Mouse (Mus musculus) embryonic facial prominence, embryonic 12.5 days (tissue): ENCODE data around the gene Ak2. TPM values are rescaled to one million over a fixed set of nuclear protein-coding genes. Genes with fewer than 3 reads are reported as not detected.
A peak's percentile ranks its signal among the peaks of the same experiment; 100 is the strongest.

Source experiments
- ATAC-seq: fragments of 200-750 bp; cut with Nextera tagmentation; 2 replicates; pipeline ENCODE4 v1.8.0; 2017; ENCODE audit not compliant: insufficient number of reproducible peaks, insufficient read depth, low FRiP score, low TSS enrichment
- H3K27ac ChIP-seq: fragments of 300-500 bp; sonication (generic); 2 replicates; pipeline ENCODE4 v1.5.1; 2016; ENCODE audit warnings: mild to moderate bottlenecking
- H3K27me3 ChIP-seq: fragments of 300-500 bp; sonication (generic); 2 replicates; pipeline ENCODE4 v1.6.1; 2016; ENCODE audit warnings: mild to moderate bottlenecking, moderate library complexity
- H3K36me3 ChIP-seq: fragments of 300-500 bp; sonication (generic); 2 replicates; pipeline ENCODE4 v1.6.1; 2016; ENCODE audit warnings: mild to moderate bottlenecking
- H3K4me1 ChIP-seq: fragments of 300-500 bp; sonication (generic); 2 replicates; pipeline ENCODE4 v1.6.1; 2016
- H3K4me2 ChIP-seq: fragments of 300-500 bp; sonication (generic); replicated peaks from 2 replicates; pipeline ENCODE4 v1.6.1; 2016; ENCODE audit warnings: mild to moderate bottlenecking, moderate library complexity
- H3K4me3 ChIP-seq: fragments of 300-500 bp; sonication (generic); 2 replicates; pipeline ENCODE4 v1.5.1; 2016; ENCODE audit warnings: mild to moderate bottlenecking
- H3K9ac ChIP-seq: fragments of 300-500 bp; sonication (generic); 2 replicates; pipeline ENCODE4 v1.6.1; 2016; ENCODE audit warnings: mild to moderate bottlenecking, moderate library complexity
- H3K9me3 ChIP-seq: fragments of 300-500 bp; sonication (generic); 2 replicates; pipeline ENCODE4 v1.6.1; 2016; ENCODE audit warnings: mild to moderate bottlenecking, moderate library complexity
- WGBS: fragments of 180-500 bp; shearing (Covaris S2); methylation state at CpG from one replicate; pipeline ENCODE4 v1.1.7; 2016; 5-methylcytosine and 5-hydroxymethylcytosine counted together
- polyA plus RNA-seq: library from polyadenylated mRNA; unstranded; fragments of >200 nt; fragmentation: Nextera tagmentation; extraction: Ambion mirVana; gene quantifications from 2 replicates; pipeline ENCODE4 v1.2.1, GENCODE M21; 2016

The Ak2 gene
- polyA plus RNA-seq, 1 experiment from 2014 or later, result 184 TPM

GRCm38 (mm10) chr4:129032963-129033951 is 41.5 kb downstream of the Ak2 start:
- H3K4me3 ChIP-seq, result no peak overlapping the region
- peak overlapping the region; percentile 69 for H3K27ac ChIP-seq
- H3K9ac ChIP-seq, result 0 out of 2 replicates have a peak overlapping the region, but pooled peaks have one; percentile 25
- peak; percentile 86; the same call in 1 of the 2 replicates for ATAC-seq
- H3K27me3 ChIP-seq, result no peaks in the 10 kb centered on the region
- H3K4me2 ChIP-seq, result peak overlapping the region; percentile 27
- WGBS, result 24% methylated on average over 17 of the region's 17 CpGs
- H3K36me3 ChIP-seq, result no peaks in the 10 kb centered on the region
- H3K9me3 ChIP-seq, result no peaks in the 10 kb centered on the region
- H3K4me1 ChIP-seq, result peaks cover 28% of the 10 kb centered on the region

GRCm38 (mm10) chr4:129034224-129034623 is 42.5 kb downstream of the Ak2 start:
- WGBS, result 91% methylated on average over 3 of the region's 3 CpGs
- Histone ChIP-seq H3K4me2 (no peak overlapping the region), H3K4me1 (peaks cover 28% of the 10 kb centered on the region), H3K4me3 (no peak overlapping the region), H3K9ac (no peak overlapping the region), H3K27ac (no peak overlapping the region), H3K36me3 (no peaks in the 10 kb centered on the region), H3K9me3 (no peaks in the 10 kb centered on the region), H3K27me3 (no peaks in the 10 kb centered on the region)
- ATAC-seq, result no peak

DNA sequence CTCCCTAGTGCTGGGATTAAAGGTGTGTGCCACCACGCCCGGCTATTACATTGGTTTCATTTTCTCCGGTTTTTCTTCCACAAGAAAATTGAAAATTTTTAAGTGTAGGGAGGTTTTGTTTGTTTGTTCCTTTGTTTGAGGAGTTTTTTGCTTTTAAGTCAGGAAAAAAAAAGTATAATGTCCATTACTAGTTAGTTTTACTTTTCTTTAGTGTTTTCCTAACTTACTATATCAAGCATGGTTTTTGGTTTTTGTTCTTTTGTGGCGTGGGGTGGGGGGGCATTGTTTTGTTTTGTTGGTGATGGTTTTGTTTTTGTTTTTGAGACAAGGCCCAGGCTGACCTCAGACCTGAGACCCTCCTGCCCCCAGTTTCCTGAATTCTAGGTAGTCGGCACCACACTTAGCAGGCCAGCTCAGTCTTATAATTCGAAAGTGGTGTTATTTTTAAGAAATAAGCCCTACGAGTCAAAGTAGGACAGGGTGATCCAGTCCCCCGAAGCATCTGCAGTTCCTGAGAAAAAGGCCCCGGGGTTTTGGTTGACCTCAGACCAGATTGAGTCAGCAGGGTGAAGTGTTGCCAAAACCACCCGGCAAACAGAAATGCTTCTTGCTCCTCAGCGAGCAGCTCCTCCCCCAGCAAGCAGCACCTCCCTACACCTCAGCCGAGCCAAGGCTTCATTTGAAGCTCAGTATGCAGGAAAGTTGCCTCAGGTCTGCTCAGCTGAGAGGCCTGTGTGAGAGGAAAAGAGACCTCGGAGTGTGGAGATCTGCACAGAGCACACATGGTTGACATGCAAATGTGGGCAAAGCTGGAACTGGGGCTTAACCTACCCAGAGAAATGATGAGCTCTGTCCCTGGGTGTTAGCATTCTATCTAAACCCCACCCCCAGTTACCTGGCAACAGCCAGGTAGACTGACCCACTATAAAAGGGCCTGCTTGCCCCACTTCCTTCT is 43.2 kb downstream of the Ak2 start:
- Histone ChIP-seq H3K4me3 (no peak overlapping the region), H3K4me1 (peaks cover 28% of the 10 kb centered on the region), H3K9me3 (no peaks in the 10 kb centered on the region), H3K27me3 (no peaks in the 10 kb centered on the region), H3K36me3 (no peaks in the 10 kb centered on the region), H3K27ac (no peak overlapping the region), H3K4me2 (no peak overlapping the region), H3K9ac (no peak overlapping the region)
- 42% methylated on average over 13 of the region's 13 CpGs for WGBS
- ATAC-seq, result no peak

GRCm38 (mm10) chr4:129035851-129036445 is 44.2 kb downstream of the Ak2 start:
- WGBS, result 71% methylated on average over 7 of the region's 7 CpGs
- Histone ChIP-seq H3K4me1 (peaks cover 28% of the 10 kb centered on the region), H3K36me3 (no peaks in the 10 kb centered on the region), H3K9me3 (no peaks in the 10 kb centered on the region), H3K9ac (no peak overlapping the region), H3K27ac (no peak overlapping the region), H3K4me2 (no peak overlapping the region), H3K27me3 (no peaks in the 10 kb centered on the region), H3K4me3 (no peak overlapping the region)
- ATAC-seq, result no peak

GRCm38 (mm10) chr4:129047721-129048421 is 56.1 kb downstream of the Ak2 start:
- peak overlapping the region; percentile 88 for H3K4me2 ChIP-seq
- H3K9ac ChIP-seq, result peak overlapping the region; percentile 48
- H3K36me3 ChIP-seq, result no peaks in the 10 kb centered on the region
- no peak for ATAC-seq
- H3K27me3 ChIP-seq, result peaks cover 46% of the 10 kb centered on the region
- H3K27ac ChIP-seq, result no peak overlapping the region
- 18% methylated on average over 15 of the region's 15 CpGs for WGBS
- H3K4me3 ChIP-seq, result peak overlapping the region; percentile 47
- H3K4me1 ChIP-seq, result peaks cover 15% of the 10 kb centered on the region; the same call in 1 of the 2 replicates
- H3K9me3 ChIP-seq, result no peaks in the 10 kb centered on the region

- Histone ChIP-seq H3K4me2 (peak overlapping the region; percentile 88), H3K4me1 (peaks cover 15% of the 10 kb centered on the region; the same call in 1 of the 2 replicates), H3K4me3 (peak overlapping the region; percentile 47), H3K27me3 (peaks cover 46% of the 10 kb centered on the region), H3K36me3 (no peaks in the 10 kb centered on the region), H3K9me3 (no peaks in the 10 kb centered on the region), H3K27ac (peak overlapping the region; percentile 72), H3K9ac (peak overlapping the region; percentile 48)
- ATAC-seq, result peak; percentile 81
- WGBS, result under 1% methylated on average over 52 of the region's 52 CpGs
These were observed 56.9 kb downstream of the Ak2 start for GRCm38 (mm10) chr4:129048501-129049305.

DNA sequence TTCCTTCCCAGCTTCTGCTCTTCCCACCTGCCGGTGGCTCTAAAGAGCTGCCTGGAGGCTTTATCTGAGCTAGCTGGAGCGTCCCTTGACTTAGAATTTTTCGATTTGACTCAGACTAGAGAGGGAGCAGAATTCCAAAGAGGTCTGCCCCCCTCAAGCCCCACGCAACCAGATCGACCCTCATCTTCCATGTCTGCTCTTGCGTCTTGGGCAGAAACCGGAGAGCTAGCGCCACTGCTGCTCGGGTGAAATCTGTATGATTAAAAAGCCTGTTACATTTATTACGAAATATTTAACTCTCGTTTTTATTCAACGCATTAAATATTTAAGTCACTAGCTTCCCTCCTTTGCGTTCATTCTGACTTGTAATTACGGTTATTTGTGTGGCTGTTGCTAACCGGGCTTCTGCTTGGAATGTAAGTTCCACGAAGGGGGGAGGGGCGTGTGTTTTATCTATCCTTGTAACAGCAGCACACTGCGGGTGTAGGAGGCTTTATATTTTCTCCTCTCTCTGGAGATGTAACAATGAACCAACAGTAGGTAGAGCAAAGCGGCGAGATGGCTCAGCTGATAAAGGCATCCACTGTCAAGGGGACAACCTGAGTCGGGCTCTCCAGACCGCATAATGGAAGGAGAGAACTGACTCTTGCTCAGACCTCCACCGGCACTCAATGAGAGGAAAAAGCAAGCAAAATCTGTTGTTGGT is 57.7 kb downstream of the Ak2 start:
- peaks cover 42% of the 10 kb centered on the region for H3K27me3 ChIP-seq
- peaks cover 15% of the 10 kb centered on the region; the same call in 1 of the 2 replicates for H3K4me1 ChIP-seq

DNA sequence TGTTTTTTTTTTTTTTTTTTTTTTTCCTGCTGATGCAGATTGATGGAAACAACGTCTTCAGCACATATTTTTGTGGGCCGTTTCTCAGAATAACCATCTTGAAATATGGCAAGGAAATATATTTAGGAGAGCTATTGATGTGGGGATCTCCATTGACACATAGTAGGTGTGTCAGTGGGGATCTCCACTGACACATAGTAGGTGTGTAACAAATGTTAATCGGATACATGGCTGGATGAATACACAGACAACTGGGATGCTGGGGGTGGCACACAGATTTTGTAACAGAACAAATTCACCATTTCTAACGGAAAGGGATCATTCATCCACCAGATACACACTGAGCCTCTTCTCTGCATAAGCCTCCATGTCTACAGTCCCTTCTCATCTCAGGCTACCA is 58.6 kb downstream of the Ak2 start:
- H3K27ac ChIP-seq, result no peak overlapping the region
- H3K27me3 ChIP-seq, result peaks cover 42% of the 10 kb centered on the region

More for the DNA sequence above, 57.7 kb downstream of the Ak2 start:
- Histone ChIP-seq H3K9ac (peak overlapping the region; percentile 48), H3K9me3 (no peaks in the 10 kb centered on the region), H3K27ac (peak overlapping the region; percentile 72), H3K4me3 (peak overlapping the region; percentile 47), H3K4me2 (peak overlapping the region; percentile 88), H3K36me3 (no peaks in the 10 kb centered on the region)
- 3% methylated on average over 23 of the region's 23 CpGs for WGBS
- ATAC-seq, result no peak

GRCm38 (mm10) chr4:129050901-129051417 is 59.2 kb downstream of the Ak2 start:
- ATAC-seq, result no peak
- no peak overlapping the region for H3K4me2 ChIP-seq
- H3K27me3 ChIP-seq, result peaks cover 40% of the 10 kb centered on the region
- H3K27ac ChIP-seq, result no peak overlapping the region
- peaks cover 15% of the 10 kb centered on the region; the same call in 1 of the 2 replicates for H3K4me1 ChIP-seq
- no peak overlapping the region for H3K4me3 ChIP-seq
- 57% methylated on average over 6 of the region's 6 CpGs for WGBS
- no peak overlapping the region for H3K9ac ChIP-seq
- no peaks in the 10 kb centered on the region for H3K36me3 ChIP-seq
- H3K9me3 ChIP-seq, result no peaks in the 10 kb centered on the region

More for the DNA sequence above, 58.6 kb downstream of the Ak2 start:
- H3K9me3 ChIP-seq, result no peaks in the 10 kb centered on the region
- peaks cover 15% of the 10 kb centered on the region; the same call in 1 of the 2 replicates for H3K4me1 ChIP-seq
- H3K9ac ChIP-seq, result no peak overlapping the region
- H3K36me3 ChIP-seq, result no peaks in the 10 kb centered on the region
- no peak overlapping the region for H3K4me3 ChIP-seq
- H3K4me2 ChIP-seq, result no peak overlapping the region
- ATAC-seq, result no peak
- 73% methylated on average over 4 of the region's 4 CpGs for WGBS
